Mouse (Mus musculus) left cerebral cortex, adult 18-20 months (tissue): ENCODE results near the gene 4921524J17Rik. TPM values are rescaled to one million over a fixed set of nuclear protein-coding genes. Genes with fewer than 3 reads are reported as not detected.

Experiments used
- DNase-seq, 2 experiments: peaks; one replicate each; pipeline ENCODE4 v3.0.0; 2021 to 2022; ENCODE audit warnings: low spot score in 2 of 2, mixed read lengths in 1 of 2
- total RNA-seq, 2 experiments: library from RNA; stranded (reverse); gene quantifications; 2 replicates each; pipeline ENCODE4 v1.2.3; 2021

The 4921524J17Rik gene
- total RNA-seq, 2 experiments from 2014 or later, result 11.4 to 13.2 TPM

- no peak for DNase-seq
Measured at GRCm38 (mm10) chr8:85391438-85391837, 41.2 kb downstream of the 4921524J17Rik start.

- DNase-seq, result peak; percentile 41 to 61
Measured at GRCm38 (mm10) chr8:85386205-85386604, 46.4 kb downstream of the 4921524J17Rik start, which contains the start of gene Mylk3. TSS of gene Mylk3 (minus strand) at chr8:85386345.

DNA sequence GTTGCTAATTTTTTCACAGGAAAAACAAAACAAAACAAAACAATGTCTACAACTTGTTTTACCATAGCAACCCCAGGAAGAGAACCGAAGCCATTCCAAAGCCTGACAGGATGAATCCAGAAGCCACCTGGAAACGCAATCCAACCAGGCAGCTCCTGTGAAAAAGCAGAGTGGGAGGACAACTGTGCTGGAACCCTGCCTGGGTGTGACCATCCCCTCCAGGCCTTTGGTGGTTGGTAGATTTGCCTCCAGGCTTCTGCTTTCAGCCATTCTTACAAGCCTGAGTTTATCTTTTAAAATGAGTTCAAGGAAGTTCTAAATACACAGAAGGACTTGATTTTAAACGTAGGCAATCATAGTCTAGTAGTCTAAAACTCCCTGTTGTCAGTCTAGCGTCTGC lies 50.7 kb downstream of the 4921524J17Rik start:
- peak; percentile 16 to 41 for DNase-seq

DNA sequence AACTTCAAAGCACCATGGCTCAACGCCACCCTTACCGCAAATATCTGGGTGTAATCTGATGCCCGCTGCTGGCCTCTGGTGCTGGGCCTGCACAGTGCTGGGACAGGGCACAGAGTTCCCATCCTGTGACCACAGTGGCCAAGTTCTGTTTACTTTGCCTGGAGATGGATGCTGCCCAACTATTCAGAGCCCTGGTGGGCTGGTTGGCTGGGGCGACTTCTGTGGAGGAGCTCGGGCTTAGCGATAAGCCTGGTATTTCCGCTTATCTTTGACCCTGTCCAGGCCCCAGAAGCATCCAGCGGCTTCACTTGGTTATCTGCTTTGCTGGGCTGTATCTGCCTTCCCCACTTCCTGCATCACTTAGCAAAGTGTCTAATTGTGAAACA lies 51.8 kb downstream of the 4921524J17Rik start:
- no peak for DNase-seq

- no peak for DNase-seq
Measured at GRCm38 (mm10) chr8:85380123-85380823, 52.4 kb downstream of the 4921524J17Rik start.

DNA sequence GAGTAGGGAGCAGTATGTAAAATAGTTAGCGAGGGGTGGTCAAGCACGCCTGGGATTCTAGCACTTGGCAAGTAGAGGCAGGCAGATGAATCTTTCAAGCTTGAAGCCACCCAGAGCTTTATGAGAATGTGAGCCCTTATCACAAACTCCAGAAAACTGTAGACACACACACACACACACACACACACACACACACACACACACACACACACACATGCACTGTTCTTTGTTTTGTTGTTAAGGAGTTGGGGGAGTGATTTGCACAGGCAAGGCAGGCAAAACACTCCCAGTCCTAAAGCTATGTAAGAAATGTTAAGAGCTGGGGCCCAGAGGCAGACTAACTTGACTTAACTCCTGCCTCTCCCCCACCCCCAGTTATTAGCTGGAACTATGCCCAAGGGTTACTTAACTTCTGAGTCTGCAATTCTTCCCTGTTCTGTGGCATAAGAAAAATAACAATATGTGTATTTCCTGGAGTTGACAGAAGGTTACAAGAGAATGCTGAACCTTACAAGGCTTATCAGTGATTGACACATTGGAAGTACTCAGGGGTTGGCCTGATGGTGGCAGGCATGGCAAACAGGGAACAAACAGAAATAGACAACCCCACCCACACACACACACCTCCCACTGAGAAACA lies 53.4 kb downstream of the 4921524J17Rik start:
- DNase-seq, result peak; percentile 13 to 17

DNA sequence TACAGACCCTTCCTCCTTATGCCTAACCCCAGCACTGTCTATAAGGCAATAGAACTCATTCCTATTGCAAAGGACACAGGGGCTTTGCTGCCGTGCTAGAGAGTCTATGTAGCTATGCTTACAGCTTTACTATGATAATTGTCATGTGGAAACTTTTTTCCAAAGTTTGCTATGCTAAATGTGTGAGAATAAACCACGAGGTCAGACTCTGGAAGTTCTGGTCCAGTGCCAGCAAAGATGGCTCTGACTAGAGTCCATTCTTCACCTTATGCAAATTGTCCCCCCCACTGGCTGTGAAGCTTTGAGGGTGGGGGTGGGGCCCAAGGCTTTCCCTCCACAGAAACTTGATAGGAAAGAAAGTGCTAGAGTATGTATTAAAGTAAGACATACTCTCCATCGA lies 56.1 kb downstream of the 4921524J17Rik start:
- no peak for DNase-seq

GRCm38 (mm10) chr8:85374286-85374685 lies 58.3 kb downstream of the 4921524J17Rik start:
- no peak for DNase-seq

DNA sequence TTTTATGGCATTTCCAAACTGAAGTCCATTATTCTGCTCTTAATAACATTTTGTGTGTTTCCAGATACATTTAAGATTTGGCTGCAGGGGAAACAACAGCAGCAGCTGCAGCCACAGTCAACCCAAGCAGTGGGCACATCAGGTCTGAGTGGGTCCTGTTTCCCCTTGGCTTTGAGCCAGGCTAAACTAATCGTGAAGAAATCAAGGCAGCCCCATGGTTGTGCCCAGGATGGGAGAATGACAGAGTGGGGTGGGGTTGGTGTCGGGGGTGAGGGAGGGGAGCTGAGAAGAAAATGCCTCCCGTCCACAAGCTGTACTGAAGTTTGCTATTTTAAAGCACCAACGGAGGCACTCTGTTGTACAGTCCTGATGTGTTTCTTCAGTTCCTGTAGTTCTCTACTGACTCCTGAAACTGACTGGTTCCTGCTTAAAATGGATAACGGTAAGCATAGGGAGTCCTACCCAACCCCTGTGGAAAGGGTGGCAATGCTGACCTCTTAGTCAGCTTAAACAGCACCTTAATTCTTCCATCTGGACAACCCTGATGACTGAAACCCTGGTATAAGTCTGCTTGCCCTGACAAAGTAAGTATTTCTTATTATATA lies 59.1 kb downstream of the 4921524J17Rik start:
- DNase-seq, result no peak

GRCm38 (mm10) chr8:85372465-85372839 lies 60.2 kb downstream of the 4921524J17Rik start:
- no peak for DNase-seq

- DNase-seq, result peak; percentile 29 to 42
Measured at GRCm38 (mm10) chr8:85371736-85372464, 60.7 kb downstream of the 4921524J17Rik start.

- no peak for DNase-seq
Measured at GRCm38 (mm10) chr8:85365176-85365575, 67.5 kb downstream of the 4921524J17Rik start.

DNA sequence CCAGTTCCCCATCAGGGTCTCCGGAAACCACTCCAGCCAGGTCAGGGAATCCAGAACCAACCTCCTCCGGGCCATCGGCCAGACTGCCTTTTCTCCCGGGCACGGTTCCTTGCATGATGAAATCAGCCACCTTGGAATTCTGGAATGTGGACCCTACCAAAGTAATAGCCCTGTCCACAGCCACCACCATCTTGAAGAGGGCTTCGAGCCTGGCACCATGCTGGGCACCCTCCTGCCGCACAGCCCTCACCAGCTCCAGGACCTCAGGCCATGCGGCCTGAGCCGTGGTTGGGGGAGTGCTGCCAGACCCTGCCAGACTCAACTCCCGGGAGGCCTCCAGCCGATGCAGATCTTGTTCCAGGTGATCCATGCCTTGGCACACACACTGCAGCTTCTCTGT lies 68.0 kb downstream of the 4921524J17Rik start:
- DNase-seq, result no peak

DNA sequence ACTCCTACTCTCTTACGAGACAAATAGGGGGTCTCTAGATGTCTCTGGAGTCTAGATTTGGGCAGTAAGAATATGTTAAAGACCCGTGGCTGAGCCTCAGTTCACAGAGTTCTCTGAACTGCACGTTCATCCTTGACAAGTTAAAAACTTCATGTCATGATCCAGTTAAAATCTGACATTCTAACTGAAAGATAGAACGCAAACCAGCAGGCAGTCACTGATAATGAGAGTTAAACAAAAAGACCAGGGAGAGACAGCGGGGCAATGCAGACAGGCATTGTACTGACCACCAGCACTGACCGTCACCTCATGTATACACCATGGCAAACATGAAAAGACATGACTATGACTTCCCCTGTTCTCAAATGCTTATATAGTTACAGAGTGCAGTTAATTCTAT lies 69.2 kb downstream of the 4921524J17Rik start:
- DNase-seq, result no peak

- DNase-seq, result no peak
Measured at GRCm38 (mm10) chr8:85362211-85362610, 70.4 kb downstream of the 4921524J17Rik start.

Other genes with a start within 250 kb of the 4921524J17Rik start
- gene Olfr371, start 206.8 kb downstream of the 4921524J17Rik start, total RNA-seq, result not detected
- 10 to 100 TPM; 26.5 to 28.1 TPM for gene Orc6, start 133.2 kb downstream of the 4921524J17Rik start, total RNA-seq
- gene Vps35, start 133.0 kb downstream of the 4921524J17Rik start, total RNA-seq, result 100 to 1,000 TPM; 128 to 133 TPM
- gene Mylk3, start 46.5 kb downstream of the 4921524J17Rik start, total RNA-seq, result 1 to 10 TPM; 4.5 to 6.2 TPM
- 10 to 100 TPM; 52.6 to 58.0 TPM for gene Gpt2, start 59.7 kb upstream of the 4921524J17Rik start, total RNA-seq
- gene Dnaja2, start 122.5 kb upstream of the 4921524J17Rik start, total RNA-seq, result 100 to 1,000 TPM; 208 to 220 TPM